Mouse (Mus musculus) ovary, adult 10 weeks (tissue): ENCODE measurements around the gene Clcnka. TPM values are rescaled to one million over a fixed set of nuclear protein-coding genes. Genes with fewer than 3 reads are reported as not detected.

Experiments used
- polyA plus RNA-seq: library from polyadenylated mRNA; stranded (reverse); fragments of 350-450 nt; fragmentation: Illumina TruSeq; extraction: RNeasy Lipid Tissue Mini Kit (QIAGEN cat#74804); gene quantifications from one replicate; pipeline ENCODE4 v1.2.3, GENCODE M21; 2014

Gene Clcnka
- polyA plus RNA-seq = not detected

GRCm38 (mm10) chr4:141398545-141398944 lies at the start of gene Clcnka:
Clcnka (minus strand) TSS chr4:141398724.

GRCm38 (mm10) chr4:141444451-141445327 lies 46.2 kb upstream of the Clcnka start, which contains the start of gene Zbtb17:
Zbtb17 (plus strand) TSS chr4:141444654.

GRCm38 (mm10) chr4:141435974-141436373 lies 37.5 kb upstream of the Clcnka start, which contains the start of gene Srarp:
Srarp (minus strand) TSS chr4:141436105.

GRCm38 (mm10) chr4:141420192-141420829 lies 21.8 kb upstream of the Clcnka start, which contains the start of gene Hspb7:
Hspb7 (plus strand) TSS chr4:141420779.

GRCm38 (mm10) chr4:141415924-141416323 lies 17.4 kb upstream of the Clcnka start, which contains the start of gene Clcnkb:
Clcnkb (minus strand) TSS chr4:141416014.

GRCm38 (mm10) chr4:141367997-141368791 lies 30.3 kb downstream of the Clcnka start, which contains the start of gene Fam131c:
Fam131c (plus strand) TSS chr4:141368220.

Other genes with a start within 250 kb of the Clcnka start
- not detected for gene Rsg1, start 184.8 kb downstream of the Clcnka start, polyA plus RNA-seq
- gene Arhgef19, start 159.2 kb downstream of the Clcnka start, polyA plus RNA-seq = 0.11 TPM
- not detected for gene Epha2, start 97.5 kb downstream of the Clcnka start, polyA plus RNA-seq
- not detected for gene Fam131c, start 30.5 kb downstream of the Clcnka start, polyA plus RNA-seq
- not detected for gene Clcnkb, start 17.3 kb upstream of the Clcnka start, polyA plus RNA-seq
- 0.57 TPM for gene Hspb7, start 22.1 kb upstream of the Clcnka start, polyA plus RNA-seq
- not detected for gene Srarp, start 37.4 kb upstream of the Clcnka start, polyA plus RNA-seq
- gene Zbtb17, start 45.9 kb upstream of the Clcnka start, polyA plus RNA-seq = not detected
- gene Spen, start 139.9 kb upstream of the Clcnka start, polyA plus RNA-seq = 10.1 TPM
- gene Fblim1, start 207.4 kb upstream of the Clcnka start, polyA plus RNA-seq = 17.2 TPM
- gene Tmem82, start 219.9 kb upstream of the Clcnka start, polyA plus RNA-seq = not detected
- not detected for gene Slc25a34, start 225.1 kb upstream of the Clcnka start, polyA plus RNA-seq